Mouse (Mus musculus) right cerebral cortex, postnatal 14 days (tissue): ENCODE results near the gene Lima1.
"Not testable (repeated sequence)": the region's sequence is repeated elsewhere in the genome, so short reads cannot be mapped to it uniquely, and the experiment has no call there.

ENCODE experiments used
- DNase-seq: peaks from one replicate; pipeline ENCODE4 v3.0.0; 2022

Lima1 gene

GRCm38 (mm10) chr15:99834681-99835080 lies 40.6 kb downstream of the Lima1 start:
- DNase-seq, result no peak

- no peak for DNase-seq
These were observed 41.4 kb downstream of the Lima1 start for GRCm38 (mm10) chr15:99833648-99834454.

GRCm38 (mm10) chr15:99831535-99831934 lies 43.7 kb downstream of the Lima1 start:
- DNase-seq, result no peak

DNA sequence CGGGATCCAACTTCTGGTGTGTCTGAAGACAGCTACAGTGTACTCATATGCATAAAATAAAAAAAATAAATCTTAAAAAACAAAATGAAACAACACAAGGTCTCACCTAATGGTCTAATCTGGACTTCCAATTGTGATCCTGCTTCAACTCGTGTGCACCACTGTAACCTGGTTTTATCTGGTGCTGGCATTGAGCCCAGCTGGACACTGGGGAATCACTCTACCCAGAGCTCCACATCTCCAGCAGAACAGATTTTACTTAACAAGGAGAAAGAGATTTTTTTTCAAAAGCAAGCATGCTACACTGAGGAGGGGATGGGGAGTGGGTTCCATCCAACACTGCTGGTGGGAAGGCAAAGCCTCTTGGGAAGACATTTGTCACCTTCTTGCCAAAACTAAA lies 47.2 kb downstream of the Lima1 start:
- no peak for DNase-seq

GRCm38 (mm10) chr15:99826210-99826888 lies 48.9 kb downstream of the Lima1 start:
- DNase-seq, result no peak

GRCm38 (mm10) chr15:99825211-99825610 lies 50.0 kb downstream of the Lima1 start:
- no peak for DNase-seq

DNA sequence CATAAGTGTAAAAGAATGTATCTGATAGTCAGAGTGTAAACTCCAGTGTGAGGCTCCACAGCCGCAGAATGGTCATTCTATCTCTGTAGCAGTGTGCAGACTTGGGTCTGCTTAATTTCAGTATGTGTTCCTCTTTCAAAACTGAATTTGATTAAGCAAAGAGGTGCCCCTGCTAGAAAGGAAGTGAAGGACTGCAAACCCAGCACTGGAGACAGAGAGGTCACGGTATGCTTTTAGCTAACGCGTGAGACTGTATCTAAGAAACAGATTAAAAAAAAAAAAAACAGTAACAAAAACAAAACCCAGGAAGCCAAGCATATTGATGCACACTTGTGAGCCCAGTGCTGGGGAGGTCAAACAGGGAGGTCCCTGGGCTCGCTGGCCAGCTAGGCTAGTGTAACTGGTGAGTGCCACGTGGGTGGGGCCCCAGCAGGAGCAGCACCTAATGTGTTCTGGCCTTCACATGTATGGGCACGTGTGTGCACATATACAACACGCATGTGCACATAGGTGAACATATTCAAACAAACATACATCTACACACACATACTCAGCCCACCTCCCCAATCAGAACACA lies 51.8 kb downstream of the Lima1 start:
- no peak for DNase-seq

GRCm38 (mm10) chr15:99822501-99822900 lies 52.8 kb downstream of the Lima1 start:
- DNase-seq, result not testable (repeated sequence)

DNA sequence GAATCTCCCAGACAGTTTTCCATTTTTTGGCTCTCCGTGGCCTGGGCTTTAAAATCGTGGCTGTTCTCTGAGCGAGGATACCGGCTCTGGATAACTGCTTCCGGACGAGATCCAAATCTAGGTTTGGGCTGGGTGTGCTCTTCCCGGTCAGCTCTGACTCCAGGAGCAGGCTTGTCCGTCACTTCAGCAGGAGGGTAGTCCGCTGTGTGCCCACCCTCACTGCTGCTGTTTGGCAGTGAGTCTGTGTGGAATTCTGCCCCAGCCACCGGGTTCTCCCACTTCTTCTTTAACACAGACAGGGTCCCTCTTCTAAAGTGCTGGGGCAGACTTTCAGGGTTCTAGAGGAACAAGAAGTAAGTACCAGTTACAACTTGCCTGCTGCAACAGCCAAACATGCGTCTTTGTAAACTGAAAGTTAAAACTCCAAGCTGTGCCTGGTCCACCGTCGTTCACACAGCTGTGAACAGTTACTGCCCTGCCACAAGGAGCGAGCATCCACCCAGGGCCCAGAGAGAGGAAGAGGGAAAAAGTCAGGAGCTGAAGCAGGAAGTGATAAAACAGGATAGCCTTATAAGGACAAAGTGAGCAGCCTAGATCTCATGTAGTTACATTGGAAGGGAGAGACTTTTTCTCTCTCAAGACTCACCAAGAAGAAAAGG lies 55.5 kb downstream of the Lima1 start:
- DNase-seq, result no peak

DNA sequence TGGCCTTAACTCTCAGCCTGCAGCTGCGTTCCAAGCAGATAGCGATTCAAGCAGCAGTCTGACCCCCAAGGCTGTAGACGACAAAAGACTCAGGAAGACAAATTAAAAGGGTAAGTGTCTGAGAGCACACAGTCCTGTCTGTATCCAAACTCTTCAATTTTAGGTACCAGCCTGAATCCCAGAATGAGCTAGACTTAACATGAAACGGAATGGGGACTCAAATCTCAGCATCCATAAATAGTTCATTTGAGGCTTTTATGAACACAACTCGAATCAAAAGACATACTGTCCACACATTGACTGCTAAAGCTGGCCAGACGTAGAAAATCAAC lies 56.2 kb downstream of the Lima1 start:
- DNase-seq, result no peak

GRCm38 (mm10) chr15:99818321-99819108 lies 56.7 kb downstream of the Lima1 start:
- no peak for DNase-seq

GRCm38 (mm10) chr15:99817343-99818235 lies 57.7 kb downstream of the Lima1 start:
- no peak for DNase-seq

DNA sequence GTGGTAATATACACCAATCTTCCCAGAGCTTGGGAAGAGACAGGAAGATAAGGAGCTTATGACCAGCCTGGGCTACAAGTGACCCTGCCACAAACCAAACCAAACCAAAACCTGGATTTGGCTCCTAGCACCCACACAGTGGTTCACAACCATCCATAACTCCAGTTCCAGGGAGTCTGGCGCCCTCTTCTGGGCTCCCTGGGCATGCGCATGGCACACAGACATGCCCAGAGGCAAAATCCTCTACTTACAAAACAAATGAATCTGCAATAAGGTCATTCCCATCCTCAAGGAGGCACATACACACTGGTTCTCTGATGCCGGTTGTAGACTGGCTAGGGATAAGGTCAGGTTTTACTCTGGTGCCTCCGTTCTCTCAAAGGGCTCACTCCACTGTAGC lies 59.3 kb downstream of the Lima1 start:
- DNase-seq, result no peak

- no peak for DNase-seq
These were observed 60.5 kb downstream of the Lima1 start for GRCm38 (mm10) chr15:99814554-99815260.

- DNase-seq, result no peak
These were observed 61.6 kb downstream of the Lima1 start for GRCm38 (mm10) chr15:99813639-99814038.

DNA sequence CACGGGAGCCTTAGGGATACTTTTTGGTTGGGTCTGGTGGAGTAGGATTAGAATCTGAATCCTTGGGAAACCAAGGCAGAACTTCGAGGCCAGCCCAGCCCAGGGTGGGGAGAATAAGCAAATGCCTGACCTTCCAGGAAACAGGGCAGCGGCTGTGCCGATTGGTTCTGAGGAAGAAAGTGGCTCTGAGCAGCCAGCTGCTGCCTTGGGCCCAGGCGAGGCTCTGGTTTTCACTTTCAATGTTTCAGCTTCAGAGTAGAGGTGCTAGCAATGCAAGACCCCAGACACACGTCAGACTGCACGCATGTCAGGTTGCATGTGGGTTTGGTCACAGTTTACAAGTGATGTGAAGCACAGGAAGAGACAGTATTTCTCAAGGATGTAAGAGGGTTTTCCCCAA lies 63.2 kb downstream of the Lima1 start:
- no peak for DNase-seq

GRCm38 (mm10) chr15:99807776-99808735 lies 67.2 kb downstream of the Lima1 start:
- DNase-seq, result no peak

- no peak for DNase-seq
These were observed 69.1 kb downstream of the Lima1 start for GRCm38 (mm10) chr15:99806171-99806570.

GRCm38 (mm10) chr15:99805673-99806072 lies 69.6 kb downstream of the Lima1 start:
- DNase-seq, result no peak

DNA sequence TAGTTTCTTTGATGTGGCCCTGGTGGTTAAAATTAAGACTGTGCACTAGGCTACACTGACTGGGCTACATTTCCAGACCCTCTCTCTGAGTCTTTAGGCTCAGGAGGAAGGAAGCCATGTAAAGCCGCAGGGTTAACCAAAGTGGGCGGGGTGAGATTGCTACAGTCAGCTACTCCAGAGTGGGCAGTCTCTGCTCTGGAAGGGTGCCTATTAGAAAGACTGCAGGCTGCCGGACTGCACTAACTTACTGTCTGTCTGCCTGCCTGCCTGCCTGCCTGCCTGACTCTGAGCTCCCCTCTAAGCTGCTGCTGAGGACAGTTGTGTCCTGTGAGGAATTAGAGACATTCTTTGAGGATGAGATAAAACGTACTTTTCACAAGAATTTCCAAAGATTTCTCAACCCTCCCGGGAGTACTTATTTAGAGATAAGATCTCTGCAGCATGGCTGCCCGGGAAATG lies 72.0 kb downstream of the Lima1 start:
- no peak for DNase-seq
